In genomic region chr14:61535811-61536210, GRCm38 (mm10) we compare ENCODE assay signal across 26 mouse cellular contexts. TPM values are rescaled to one million over a fixed set of nuclear protein-coding genes. Genes with fewer than 3 reads are reported as not detected.
DNase-seq lines count a peak whose midpoint lies in the region; ATAC-seq and TF ChIP-seq lines count a peak whose summit lies in the region.
"Had no signal": no experiment of that assay in that cellular context is flagged by ENCODE, and none has a peak within 500 bp of the region (broad histone marks: within the 10 kb centered on the region; RNA-seq: fewer than 3 reads in every experiment).

No protein-coding gene starts in this region.

- no peaks in the 10 kb centered on the region for H3K27me3 ChIP-seq in heart, embryonic 11.5 days (ENCODE audit: control insufficient read depth, insufficient read depth, low read length)
- no peaks in the 10 kb centered on the region for H3K27me3 ChIP-seq in forebrain, embryonic 15.5 days
- H3K27me3 ChIP-seq in midbrain, embryonic 13.5 days = no peaks in the 10 kb centered on the region
- H3K27me3 ChIP-seq: CH12.LX; embryonic facial prominence, embryonic 13.5 days; embryonic facial prominence, embryonic 15.5 days; forebrain, embryonic 12.5 days; Patski had no signal

- H3K36me3 ChIP-seq in heart, embryonic 11.5 days (ENCODE audit: control insufficient read depth, insufficient read depth, low read length) = peaks cover 9% of the 10 kb centered on the region
- H3K36me3 ChIP-seq in forebrain, embryonic 15.5 days = peaks cover 12% of the 10 kb centered on the region
- H3K36me3 ChIP-seq in midbrain, embryonic 13.5 days = peaks cover 13% of the 10 kb centered on the region

- TF ChIP-seq CTCF in lung, adult 2 months (IDR thresholded peaks at IDR 0.05; ENCODE audit: insufficient read depth, low read length) = no peak

- H3K9ac ChIP-seq in heart, embryonic 11.5 days (ENCODE audit: low read depth, low read length) = no peak overlapping the region
- no peak overlapping the region for H3K9ac ChIP-seq in forebrain, embryonic 15.5 days (replicated peaks)
- no peak overlapping the region for H3K9ac ChIP-seq in midbrain, embryonic 13.5 days (replicated peaks)
- H3K9ac ChIP-seq: embryonic facial prominence, embryonic 13.5 days; embryonic facial prominence, embryonic 15.5 days; forebrain, embryonic 12.5 days; forebrain, postnatal 0 days had no signal

- no peak for TF ChIP-seq POLR2A in lung, adult 2 months (IDR thresholded peaks at IDR 0.05; ENCODE audit: borderline replicate concordance, extremely low read depth, low read depth, low read length)

- no peaks in the 10 kb centered on the region for H3K9me3 ChIP-seq in heart, embryonic 11.5 days (replicated peaks; ENCODE audit: control insufficient read depth, low read length)
- no peaks in the 10 kb centered on the region for H3K9me3 ChIP-seq in forebrain, embryonic 15.5 days
- H3K9me3 ChIP-seq in midbrain, embryonic 13.5 days = no peaks in the 10 kb centered on the region
- H3K9me3 ChIP-seq: embryonic facial prominence, embryonic 13.5 days; embryonic facial prominence, embryonic 15.5 days; forebrain, embryonic 10.5 days; G1E had no signal

- H3K4me2 ChIP-seq in heart, embryonic 11.5 days = no peak overlapping the region
- H3K4me2 ChIP-seq in forebrain, embryonic 15.5 days (replicated peaks) = no peak overlapping the region
- H3K4me2 ChIP-seq in midbrain, embryonic 13.5 days (replicated peaks) = no peak overlapping the region
- H3K4me2 ChIP-seq: embryonic facial prominence, embryonic 13.5 days; embryonic facial prominence, embryonic 15.5 days; forebrain, embryonic 12.5 days had no signal

- no peak overlapping the region for H3K4me3 ChIP-seq in heart, embryonic 11.5 days (ENCODE audit: low read depth, low read length)
- no peak overlapping the region for H3K4me3 ChIP-seq in forebrain, embryonic 15.5 days
- H3K4me3 ChIP-seq in midbrain, embryonic 13.5 days (replicated peaks) = no peak overlapping the region
- H3K4me3 ChIP-seq in lung, adult 2 months (replicated peaks; ENCODE audit: extremely low read depth, low read depth, low read length) = no peak overlapping the region
- H3K4me3 ChIP-seq: embryonic facial prominence, embryonic 13.5 days; embryonic facial prominence, embryonic 15.5 days; erythroblast, embryonic 14.5 days; forebrain, embryonic 10.5 days; forebrain, embryonic 12.5 days had no signal

- 0 out of 2 replicates have a peak, but pooled peaks cover 6% of the 10 kb centered on the region for H3K4me1 ChIP-seq in heart, embryonic 11.5 days (ENCODE audit: control insufficient read depth, insufficient read depth, low read length)
- no peaks in the 10 kb centered on the region for H3K4me1 ChIP-seq in forebrain, embryonic 15.5 days
- H3K4me1 ChIP-seq in midbrain, embryonic 13.5 days (replicated peaks) = no peaks in the 10 kb centered on the region
- no peaks in the 10 kb centered on the region for H3K4me1 ChIP-seq in lung, adult 2 months (ENCODE audit: control insufficient read depth, insufficient read depth, low read length)
- H3K4me1 ChIP-seq: embryonic facial prominence, embryonic 13.5 days; embryonic facial prominence, embryonic 15.5 days; forebrain, embryonic 10.5 days; forebrain, embryonic 12.5 days had no signal

- peak; percentile 14 for DNase-seq in heart, adult 11 months
- peak; percentile 29 for DNase-seq in CD4-positive, CD25-positive, alpha-beta regulatory T cell, adult 2 months (ENCODE audit: low read depth, low spot score)
- DNase-seq in lung, adult 2 months = no peak
- DNase-seq: adrenal gland, adult 8-10 months; adrenal gland, postnatal 14 days; adrenal gland, postnatal 36 days; cerebellum, adult 18-20 months; cerebellum, adult 8-10 months; cerebellum, adult 9-11 months; cerebellum, postnatal 14 days; cerebellum, postnatal 36 days; embryo, embryonic 11 days; forebrain, postnatal 0 days had no signal

- 85% methylated on average over 3 of the region's 3 CpGs for WGBS in heart, embryonic 11.5 days (ENCODE audit: insufficient replicate concordance)
- WGBS in forebrain, embryonic 15.5 days = 93% methylated on average over 3 of the region's 3 CpGs
- WGBS in midbrain, embryonic 13.5 days = 90% methylated on average over 3 of the region's 3 CpGs
- WGBS in lung, adult 2 months = 82% methylated on average over 3 of the region's 3 CpGs

- no peak for ATAC-seq in heart, embryonic 11.5 days (replicated peaks; ENCODE audit: insufficient number of reproducible peaks, low FRiP score, low TSS enrichment)
- ATAC-seq in activated CD4-positive, CD25-positive, alpha-beta regulatory T cell, adult 4 months = peak; percentile 57
- ATAC-seq in forebrain, embryonic 15.5 days (replicated peaks) = no peak
- ATAC-seq in midbrain, embryonic 13.5 days = no peak
- ATAC-seq: forebrain, embryonic 14.5 days; forebrain, postnatal 0 days; Patski had no signal

- no peak overlapping the region for H3K27ac ChIP-seq in heart, embryonic 11.5 days (ENCODE audit: low read depth, low read length)
- H3K27ac ChIP-seq in forebrain, embryonic 15.5 days (replicated peaks) = no peak overlapping the region
- H3K27ac ChIP-seq in midbrain, embryonic 13.5 days = no peak overlapping the region
- H3K27ac ChIP-seq: embryonic facial prominence, embryonic 13.5 days; embryonic facial prominence, embryonic 15.5 days; forebrain, embryonic 10.5 days; forebrain, embryonic 12.5 days had no signal

RNA-seq across cellular contexts. Expression of gene Spryd7, which starts 20.9 kb away (rescaled TPM):
- 24.9 and 29.4 TPM in 2 replicates for polyA plus RNA-seq in heart, embryonic 11.5 days (2014; fragmentation: Nextera tagmentation; extraction: Ambion mirVana)
- polyA plus RNA-seq in activated CD4-positive, CD25-positive, alpha-beta regulatory T cell, adult 4 months (2017; shearing (Covaris generic)) = 1 to 10 TPM; 7.1 to 8.5 TPM
- polyA plus RNA-seq in forebrain, embryonic 15.5 days (2015; fragmentation: Nextera tagmentation; extraction: Ambion mirVana) = 39.8 and 40.4 TPM in 2 replicates
- polyA plus RNA-seq in midbrain, embryonic 13.5 days (2015; fragmentation: Nextera tagmentation; extraction: Ambion mirVana) = 31.2 and 34.4 TPM in 2 replicates
- 7.8 and 11.8 TPM in 2 replicates for polyA plus RNA-seq in lung, adult 2 months (2012; rRNA removed)
